Mouse (Mus musculus): Measurements from ENCODE around the gene Ncoa7. TPM values are rescaled to one million over a fixed set of nuclear protein-coding genes. Genes with fewer than 3 reads are reported as not detected.
A peak's percentile ranks its signal among the peaks of the same experiment; 100 is the strongest.

The Ncoa7 gene
- polyA plus RNA-seq, 1 experiment from 2014 or later, result 11.5 TPM

DNA sequence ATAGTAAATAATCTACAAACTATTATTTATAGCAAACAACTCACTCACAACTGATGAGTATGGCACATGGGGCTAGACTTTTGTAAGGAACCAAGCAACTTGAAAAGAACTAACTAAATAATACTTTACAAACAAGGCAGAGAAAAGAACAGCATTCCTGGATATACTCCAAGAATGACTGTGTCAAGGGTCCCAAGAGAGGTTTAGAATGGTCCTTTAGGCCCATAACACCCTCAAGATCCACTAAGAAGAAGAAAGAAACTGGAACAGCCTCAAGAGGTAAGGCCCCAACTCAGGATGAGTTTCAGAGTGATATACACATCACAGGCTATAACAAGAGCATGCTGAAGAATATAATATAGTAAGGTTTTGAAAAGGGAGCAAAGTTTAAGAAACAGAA lies 47.1 kb downstream of the Ncoa7 start:
- ATAC-seq (ENCODE audit: insufficient read depth) (no peak), DNase-seq (no peak)
- Histone ChIP-seq H3K4me2 (no peak overlapping the region), H3K27me3 (ENCODE audit: insufficient read depth, low read length) (no peaks in the 10 kb centered on the region), H3K36me3 (ENCODE audit: insufficient read depth) (no peaks in the 10 kb centered on the region), H3K4me3 (ENCODE audit: low read depth, low read length) (no peak overlapping the region), H3K9me3 (ENCODE audit: low read depth, low read length) (no peaks in the 10 kb centered on the region), H3K9ac (no peak overlapping the region), H3K4me1 (ENCODE audit: insufficient read depth) (no peaks in the 10 kb centered on the region), H3K27ac (ENCODE audit: low read depth) (no peak overlapping the region)
- TF ChIP-seq CTCF (IDR thresholded peaks at IDR 0.05; ENCODE audit: low read depth), result no peak

DNA sequence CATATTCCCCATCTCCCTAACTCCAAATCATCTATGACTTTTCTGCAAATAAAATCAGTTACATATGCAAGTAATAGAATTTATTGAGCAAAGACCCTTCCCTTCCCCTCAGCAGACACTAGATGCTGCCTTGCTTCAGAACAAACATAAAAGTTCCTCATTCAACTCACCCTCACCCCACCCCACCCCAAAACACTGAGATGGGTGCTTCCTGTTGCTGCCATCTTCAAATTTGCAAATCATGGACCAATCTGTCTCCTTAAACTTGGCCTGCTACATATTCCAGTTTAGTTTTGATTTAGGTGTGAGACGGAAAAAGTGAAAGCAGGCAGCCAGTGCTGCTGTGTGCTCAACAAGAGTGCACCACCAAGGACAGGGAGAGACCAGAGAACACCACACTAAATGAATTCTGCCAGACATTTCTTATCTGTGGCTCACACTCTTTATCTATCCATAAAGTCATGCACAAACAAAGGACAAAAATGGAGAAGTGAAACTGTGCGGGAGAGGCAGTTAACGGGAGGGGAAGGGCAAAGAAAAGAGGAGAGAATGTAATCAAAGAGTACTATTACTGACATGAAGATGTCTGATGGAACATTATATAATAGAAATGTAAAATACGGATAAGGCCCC lies 48.2 kb downstream of the Ncoa7 start:
- Histone ChIP-seq H3K4me3 (ENCODE audit: low read depth, low read length) (no peak overlapping the region), H3K27ac (ENCODE audit: low read depth) (no peak overlapping the region)
- ATAC-seq (ENCODE audit: insufficient read depth), result peak; percentile 48; the same call in 1 of the 2 replicates

DNA sequence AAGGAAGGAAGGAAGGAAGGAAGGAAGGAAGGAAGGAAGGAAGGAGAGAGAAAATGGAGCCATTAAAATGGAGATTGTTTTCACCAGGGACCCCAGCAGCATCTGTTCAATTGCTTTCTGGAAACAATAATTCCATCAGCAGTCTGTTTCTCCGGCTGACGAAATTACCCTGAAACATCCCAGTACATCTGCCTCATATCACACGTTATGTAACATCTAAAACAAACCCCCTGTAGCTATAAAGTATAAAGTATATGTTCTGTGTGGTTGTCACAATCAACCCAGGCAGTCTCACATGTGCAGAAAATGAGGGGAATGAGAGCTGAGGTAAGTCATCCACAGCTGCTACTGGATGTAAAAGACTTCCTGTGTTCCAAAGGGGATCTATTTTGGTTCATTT lies 49.0 kb downstream of the Ncoa7 start:
- H3K4me2 ChIP-seq, result no peak overlapping the region
- H3K9ac ChIP-seq, result no peak overlapping the region
- H3K9me3 ChIP-seq (ENCODE audit: low read depth, low read length), result no peaks in the 10 kb centered on the region
- no peaks in the 10 kb centered on the region for H3K27me3 ChIP-seq (ENCODE audit: insufficient read depth, low read length)
- DNase-seq (no peak), ATAC-seq (ENCODE audit: insufficient read depth) (no peak)
- H3K4me1 ChIP-seq (ENCODE audit: insufficient read depth), result no peaks in the 10 kb centered on the region
- 60% methylated on average over 3 of the region's 3 CpGs for WGBS
- TF ChIP-seq CTCF (IDR thresholded peaks at IDR 0.05; ENCODE audit: low read depth), result no peak
- H3K36me3 ChIP-seq (ENCODE audit: insufficient read depth), result no peaks in the 10 kb centered on the region
- H3K4me3 ChIP-seq (ENCODE audit: low read depth, low read length), result no peak overlapping the region
- H3K27ac ChIP-seq (ENCODE audit: low read depth), result no peak overlapping the region

More for the DNA sequence above, 48.2 kb downstream of the Ncoa7 start:
- H3K4me2 ChIP-seq, result peak overlapping the region; percentile 38
- 16% methylated on average over 4 of the region's 4 CpGs for WGBS
- H3K27me3 ChIP-seq (ENCODE audit: insufficient read depth, low read length), result no peaks in the 10 kb centered on the region
- no peaks in the 10 kb centered on the region for H3K9me3 ChIP-seq (ENCODE audit: low read depth, low read length)
- DNase-seq, result no peak
- no peaks in the 10 kb centered on the region for H3K36me3 ChIP-seq (ENCODE audit: insufficient read depth)
- H3K9ac ChIP-seq, result no peak overlapping the region; the same call in 1 of the 2 replicates
- H3K4me1 ChIP-seq (ENCODE audit: insufficient read depth), result no peaks in the 10 kb centered on the region
- TF ChIP-seq CTCF (IDR thresholded peaks at IDR 0.05; ENCODE audit: low read depth), result no peak

GRCm38 (mm10) chr10:30752485-30752884 lies 50.6 kb downstream of the Ncoa7 start:
- ATAC-seq (ENCODE audit: insufficient read depth) (no peak), DNase-seq (no peak)
- H3K4me3 ChIP-seq (ENCODE audit: low read depth, low read length), result no peak overlapping the region
- H3K36me3 ChIP-seq (ENCODE audit: insufficient read depth), result no peaks in the 10 kb centered on the region
- no peaks in the 10 kb centered on the region for H3K27me3 ChIP-seq (ENCODE audit: insufficient read depth, low read length)
- no peak overlapping the region for H3K9ac ChIP-seq
- TF ChIP-seq CTCF (IDR thresholded peaks at IDR 0.05; ENCODE audit: low read depth), result no peak
- no peaks in the 10 kb centered on the region for H3K9me3 ChIP-seq (ENCODE audit: low read depth, low read length)
- no peak overlapping the region for H3K27ac ChIP-seq (ENCODE audit: low read depth)
- H3K4me1 ChIP-seq (ENCODE audit: insufficient read depth), result no peaks in the 10 kb centered on the region
- WGBS, result 62% methylated on average over 3 of the region's 3 CpGs
- no peak overlapping the region for H3K4me2 ChIP-seq

GRCm38 (mm10) chr10:30751586-30751985 lies 51.5 kb downstream of the Ncoa7 start:
- Histone ChIP-seq H3K4me1 (ENCODE audit: insufficient read depth) (no peaks in the 10 kb centered on the region), H3K27ac (ENCODE audit: low read depth) (no peak overlapping the region), H3K36me3 (ENCODE audit: insufficient read depth) (no peaks in the 10 kb centered on the region), H3K9ac (no peak overlapping the region), H3K27me3 (ENCODE audit: insufficient read depth, low read length) (no peaks in the 10 kb centered on the region), H3K4me3 (ENCODE audit: low read depth, low read length) (no peak overlapping the region), H3K4me2 (no peak overlapping the region), H3K9me3 (ENCODE audit: low read depth, low read length) (no peaks in the 10 kb centered on the region)
- ATAC-seq (ENCODE audit: insufficient read depth) (no peak), DNase-seq (no peak)
- no peak for TF ChIP-seq CTCF (IDR thresholded peaks at IDR 0.05; ENCODE audit: low read depth)
- 94% methylated on average over 4 of the region's 4 CpGs for WGBS

DNA sequence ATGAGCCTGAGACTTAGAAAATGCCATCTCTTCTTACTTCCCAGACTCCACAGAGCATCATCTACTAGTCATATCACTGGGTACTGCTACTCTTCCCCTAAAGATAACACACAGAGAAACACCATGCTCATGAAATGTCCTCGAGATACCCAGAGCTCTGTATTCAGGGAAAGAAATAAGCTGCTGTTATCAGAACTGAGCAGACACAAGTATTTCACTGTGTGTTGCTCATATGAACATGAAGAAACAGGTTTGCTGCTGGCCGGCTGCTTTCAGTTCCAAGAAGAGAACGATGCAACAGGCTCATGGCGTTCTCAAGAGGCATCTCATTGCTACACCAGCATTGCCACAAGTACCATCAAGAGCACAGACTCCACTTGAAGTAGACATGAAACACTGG lies 53.3 kb downstream of the Ncoa7 start:
- Histone ChIP-seq H3K9me3 (ENCODE audit: low read depth, low read length) (no peaks in the 10 kb centered on the region), H3K27me3 (ENCODE audit: insufficient read depth, low read length) (no peaks in the 10 kb centered on the region), H3K4me1 (ENCODE audit: insufficient read depth) (no peaks in the 10 kb centered on the region), H3K27ac (ENCODE audit: low read depth) (peak overlapping the region; percentile 7; the same call in 1 of the 2 replicates), H3K4me3 (ENCODE audit: low read depth, low read length) (no peak overlapping the region), H3K9ac (no peak overlapping the region), H3K36me3 (ENCODE audit: insufficient read depth) (no peaks in the 10 kb centered on the region), H3K4me2 (no peak overlapping the region)
- WGBS, result 76% methylated on average over 4 of the region's 4 CpGs
- DNase-seq (no peak), ATAC-seq (ENCODE audit: insufficient read depth) (no peak; the same call in 1 of the 2 replicates)
- no peak for TF ChIP-seq CTCF (IDR thresholded peaks at IDR 0.05; ENCODE audit: low read depth)

GRCm38 (mm10) chr10:30745238-30745974 lies 57.7 kb downstream of the Ncoa7 start:
- Histone ChIP-seq H3K4me3 (ENCODE audit: low read depth, low read length) (no peak overlapping the region), H3K36me3 (ENCODE audit: insufficient read depth) (no peaks in the 10 kb centered on the region), H3K9ac (no peak overlapping the region), H3K27me3 (ENCODE audit: insufficient read depth, low read length) (no peaks in the 10 kb centered on the region), H3K9me3 (ENCODE audit: low read depth, low read length) (no peaks in the 10 kb centered on the region), H3K4me2 (no peak overlapping the region), H3K4me1 (ENCODE audit: insufficient read depth) (no peaks in the 10 kb centered on the region), H3K27ac (ENCODE audit: low read depth) (no peak overlapping the region)
- TF ChIP-seq CTCF (IDR thresholded peaks at IDR 0.05; ENCODE audit: low read depth), result no peak
- ATAC-seq (ENCODE audit: insufficient read depth) (no peak), DNase-seq (no peak)
- WGBS, result 89% methylated on average over 3 of the region's 3 CpGs
